Mouse (Mus musculus): ENCODE results near the gene Jak1. TPM values are rescaled to one million over a fixed set of nuclear protein-coding genes. Genes with fewer than 3 reads are reported as not detected.
"Not testable (repeated sequence)": the region's sequence is repeated elsewhere in the genome, so short reads cannot be mapped to it uniquely, and the experiment has no call there.

Gene Jak1
- polyA plus RNA-seq, 1 experiment, result 109 TPM

- Histone ChIP-seq H3K36me3 (ENCODE audit: control insufficient read depth, insufficient read depth, low read length) (no peaks in the 10 kb centered on the region), H3K27me3 (ENCODE audit: control insufficient read depth, insufficient read depth, low read length) (no peaks in the 10 kb centered on the region), H3K4me3 (ENCODE audit: control insufficient read depth, insufficient read depth, low read length) (no peak overlapping the region), H3K27ac (ENCODE audit: control insufficient read depth, insufficient read depth, low read length) (no peak overlapping the region), H3K4me1 (replicated peaks; ENCODE audit: control insufficient read depth, insufficient read depth, low read length) (peaks cover 2% of the 10 kb centered on the region; the same call in 1 of the 2 replicates)
- 90% methylated on average over 1 of the region's 1 CpGs for WGBS
- no peak for DNase-seq
- TF ChIP-seq POLR2A (IDR thresholded peaks at IDR 0.05; ENCODE audit: control insufficient read depth, extremely low read depth, insufficient read depth, low read length, poor library complexity) (no peak), CTCF (IDR thresholded peaks at IDR 0.05; ENCODE audit: borderline replicate concordance, control insufficient read depth, extremely low read depth, insufficient read depth, low read length, poor library complexity) (no peak)
Observed at GRCm38 (mm10) chr4:101282237-101282636, 17.2 kb upstream of the Jak1 start.

DNA sequence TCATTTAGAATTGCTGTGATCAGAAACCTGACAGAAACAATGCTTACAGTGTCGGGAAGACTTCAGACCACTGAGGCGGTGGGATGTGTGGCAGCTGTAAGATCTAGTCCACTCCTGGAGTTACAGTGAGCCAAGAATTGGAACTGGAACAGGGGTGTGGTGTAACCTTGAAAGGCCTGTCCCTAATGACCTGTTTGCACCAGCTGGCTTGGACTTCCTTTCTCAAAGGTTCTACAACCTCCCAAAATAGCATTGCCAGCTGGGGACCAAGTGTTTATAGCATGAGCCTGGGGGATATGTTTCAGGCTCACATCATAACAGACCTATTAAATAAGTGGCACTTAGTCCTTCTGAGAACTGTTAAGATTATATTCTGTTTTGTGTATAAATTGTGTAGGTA is 15.0 kb upstream of the Jak1 start:
- Histone ChIP-seq H3K4me3 (ENCODE audit: control insufficient read depth, insufficient read depth, low read length) (no peak overlapping the region), H3K36me3 (ENCODE audit: control insufficient read depth, insufficient read depth, low read length) (no peaks in the 10 kb centered on the region), H3K4me1 (replicated peaks; ENCODE audit: control insufficient read depth, insufficient read depth, low read length) (peaks cover 2% of the 10 kb centered on the region; the same call in 1 of the 2 replicates), H3K27me3 (ENCODE audit: control insufficient read depth, insufficient read depth, low read length) (no peaks in the 10 kb centered on the region), H3K27ac (ENCODE audit: control insufficient read depth, insufficient read depth, low read length) (no peak overlapping the region)
- TF ChIP-seq CTCF (IDR thresholded peaks at IDR 0.05; ENCODE audit: borderline replicate concordance, control insufficient read depth, extremely low read depth, insufficient read depth, low read length, poor library complexity), result no peak
- no peak for TF ChIP-seq POLR2A (IDR thresholded peaks at IDR 0.05; ENCODE audit: control insufficient read depth, extremely low read depth, insufficient read depth, low read length, poor library complexity)
- DNase-seq, result no peak
- 99% methylated on average over 2 of the region's 2 CpGs for WGBS

GRCm38 (mm10) chr4:101276456-101277070 is 11.5 kb upstream of the Jak1 start:
- Histone ChIP-seq H3K4me1 (replicated peaks; ENCODE audit: control insufficient read depth, insufficient read depth, low read length) (no peaks in the 10 kb centered on the region), H3K27ac (ENCODE audit: control insufficient read depth, insufficient read depth, low read length) (no peak overlapping the region), H3K4me3 (ENCODE audit: control insufficient read depth, insufficient read depth, low read length) (no peak overlapping the region), H3K27me3 (ENCODE audit: control insufficient read depth, insufficient read depth, low read length) (no peaks in the 10 kb centered on the region), H3K36me3 (ENCODE audit: control insufficient read depth, insufficient read depth, low read length) (no peaks in the 10 kb centered on the region)
- WGBS, result 95% methylated on average over 6 of the region's 6 CpGs
- no peak for DNase-seq
- TF ChIP-seq POLR2A (IDR thresholded peaks at IDR 0.05; ENCODE audit: control insufficient read depth, extremely low read depth, insufficient read depth, low read length, poor library complexity) (no peak), CTCF (IDR thresholded peaks at IDR 0.05; ENCODE audit: borderline replicate concordance, control insufficient read depth, extremely low read depth, insufficient read depth, low read length, poor library complexity) (no peak)

GRCm38 (mm10) chr4:101275881-101276280 is 10.8 kb upstream of the Jak1 start:
- H3K27me3 ChIP-seq (ENCODE audit: control insufficient read depth, insufficient read depth, low read length), result no peaks in the 10 kb centered on the region
- H3K4me3 ChIP-seq (ENCODE audit: control insufficient read depth, insufficient read depth, low read length), result no peak overlapping the region
- no peak overlapping the region for H3K27ac ChIP-seq (ENCODE audit: control insufficient read depth, insufficient read depth, low read length)
- no peak for DNase-seq
- 96% methylated on average over 3 of the region's 3 CpGs for WGBS
- no peak for TF ChIP-seq CTCF (IDR thresholded peaks at IDR 0.05; ENCODE audit: borderline replicate concordance, control insufficient read depth, extremely low read depth, insufficient read depth, low read length, poor library complexity)
- no peak for TF ChIP-seq POLR2A (IDR thresholded peaks at IDR 0.05; ENCODE audit: control insufficient read depth, extremely low read depth, insufficient read depth, low read length, poor library complexity)
- H3K36me3 ChIP-seq (ENCODE audit: control insufficient read depth, insufficient read depth, low read length), result no peaks in the 10 kb centered on the region
- no peaks in the 10 kb centered on the region for H3K4me1 ChIP-seq (replicated peaks; ENCODE audit: control insufficient read depth, insufficient read depth, low read length)

- 90% methylated on average over 3 of the region's 3 CpGs for WGBS
- no peak for DNase-seq
- Histone ChIP-seq H3K4me3 (ENCODE audit: control insufficient read depth, insufficient read depth, low read length) (no peak overlapping the region), H3K27me3 (ENCODE audit: control insufficient read depth, insufficient read depth, low read length) (no peaks in the 10 kb centered on the region), H3K27ac (ENCODE audit: control insufficient read depth, insufficient read depth, low read length) (no peak overlapping the region), H3K36me3 (ENCODE audit: control insufficient read depth, insufficient read depth, low read length) (no peaks in the 10 kb centered on the region), H3K4me1 (replicated peaks; ENCODE audit: control insufficient read depth, insufficient read depth, low read length) (no peaks in the 10 kb centered on the region)
- TF ChIP-seq CTCF (IDR thresholded peaks at IDR 0.05; ENCODE audit: borderline replicate concordance, control insufficient read depth, extremely low read depth, insufficient read depth, low read length, poor library complexity), result no peak
- TF ChIP-seq POLR2A (IDR thresholded peaks at IDR 0.05; ENCODE audit: control insufficient read depth, extremely low read depth, insufficient read depth, low read length, poor library complexity), result no peak
Observed at GRCm38 (mm10) chr4:101270734-101271133, 5.7 kb upstream of the Jak1 start.

DNA sequence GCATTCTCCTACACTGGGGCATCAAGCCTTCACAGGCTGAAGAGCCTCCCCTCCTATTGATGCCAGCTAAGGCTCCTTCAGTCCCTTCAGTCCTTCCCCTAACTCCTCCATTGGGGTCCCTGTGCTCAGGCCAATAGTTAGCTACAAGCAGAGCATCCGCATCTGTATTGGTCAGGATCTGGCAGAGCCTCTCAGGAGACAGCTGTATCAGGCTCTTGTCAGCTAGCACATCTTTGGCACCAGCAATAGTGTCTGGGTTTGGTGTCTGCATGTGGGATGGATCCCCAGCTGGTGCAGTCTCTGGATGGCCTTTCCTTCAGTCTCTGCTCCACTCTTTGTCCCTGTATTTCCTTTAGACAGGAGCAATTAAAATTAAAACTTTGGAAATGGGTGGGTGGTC is 3.4 kb upstream of the Jak1 start:
- H3K36me3 ChIP-seq (ENCODE audit: control insufficient read depth, insufficient read depth, low read length); H3K27me3 ChIP-seq (ENCODE audit: control insufficient read depth, insufficient read depth, low read length); H3K4me1 ChIP-seq (replicated peaks; ENCODE audit: control insufficient read depth, insufficient read depth, low read length); DNase-seq; H3K4me3 ChIP-seq (ENCODE audit: control insufficient read depth, insufficient read depth, low read length); H3K27ac ChIP-seq (ENCODE audit: control insufficient read depth, insufficient read depth, low read length): not testable (repeated sequence)
- WGBS, result 100% methylated on average over 1 of the region's 1 CpGs

DNA sequence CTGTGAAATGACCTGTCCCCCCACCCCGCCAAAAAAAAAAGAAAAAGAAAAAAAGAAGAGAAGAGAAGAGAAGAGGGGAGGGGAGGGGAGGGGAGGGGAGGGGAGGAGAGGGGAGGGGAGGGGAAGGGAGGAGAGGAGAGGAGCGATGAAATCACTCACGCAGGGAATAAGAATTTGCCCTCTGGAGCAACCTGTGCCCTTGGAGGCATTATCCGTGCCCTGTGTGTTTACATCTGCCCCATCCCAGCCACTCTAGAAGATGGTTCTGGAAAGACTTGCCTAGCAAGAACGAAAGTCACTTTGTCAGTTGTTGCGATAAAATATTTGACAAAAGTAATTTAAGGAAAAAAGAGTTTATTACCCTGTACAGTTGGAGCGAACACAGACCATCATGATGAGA is 441 bp upstream of the Jak1 start:
- Histone ChIP-seq H3K27ac (ENCODE audit: control insufficient read depth, insufficient read depth, low read length) (no peak overlapping the region), H3K27me3 (ENCODE audit: control insufficient read depth, insufficient read depth, low read length) (no peaks in the 10 kb centered on the region), H3K4me1 (replicated peaks; ENCODE audit: control insufficient read depth, insufficient read depth, low read length) (peaks cover 14% of the 10 kb centered on the region), H3K4me3 (ENCODE audit: control insufficient read depth, insufficient read depth, low read length) (peak overlapping the region; percentile 66), H3K36me3 (ENCODE audit: control insufficient read depth, insufficient read depth, low read length) (no peaks in the 10 kb centered on the region)
- TF ChIP-seq CTCF (IDR thresholded peaks at IDR 0.05; ENCODE audit: borderline replicate concordance, control insufficient read depth, extremely low read depth, insufficient read depth, low read length, poor library complexity) (no peak), POLR2A (IDR thresholded peaks at IDR 0.05; ENCODE audit: control insufficient read depth, extremely low read depth, insufficient read depth, low read length, poor library complexity) (no peak)
- DNase-seq, result no peak
- 51% methylated on average over 7 of the region's 7 CpGs for WGBS

Data from thymus, adult 2 months (tissue).